Mouse (Mus musculus) lung, adult 10 weeks (tissue): Measurements from ENCODE around the gene Cabin1. TPM values are rescaled to one million over a fixed set of nuclear protein-coding genes. Genes with fewer than 3 reads are reported as not detected.

Experiments
- polyA plus RNA-seq: library from polyadenylated mRNA; stranded (reverse); fragments of 350-450 nt; fragmentation: Illumina TruSeq; extraction: RNeasy Lipid Tissue Mini Kit (QIAGEN cat#74804); gene quantifications from one replicate; pipeline ENCODE4 v1.2.3, GENCODE M21; 2014; ENCODE audit warnings: low read depth, low replicate concordance; ENCODE audit not compliant: insufficient read depth

The Cabin1 gene
- 11.5 TPM for polyA plus RNA-seq

DNA sequence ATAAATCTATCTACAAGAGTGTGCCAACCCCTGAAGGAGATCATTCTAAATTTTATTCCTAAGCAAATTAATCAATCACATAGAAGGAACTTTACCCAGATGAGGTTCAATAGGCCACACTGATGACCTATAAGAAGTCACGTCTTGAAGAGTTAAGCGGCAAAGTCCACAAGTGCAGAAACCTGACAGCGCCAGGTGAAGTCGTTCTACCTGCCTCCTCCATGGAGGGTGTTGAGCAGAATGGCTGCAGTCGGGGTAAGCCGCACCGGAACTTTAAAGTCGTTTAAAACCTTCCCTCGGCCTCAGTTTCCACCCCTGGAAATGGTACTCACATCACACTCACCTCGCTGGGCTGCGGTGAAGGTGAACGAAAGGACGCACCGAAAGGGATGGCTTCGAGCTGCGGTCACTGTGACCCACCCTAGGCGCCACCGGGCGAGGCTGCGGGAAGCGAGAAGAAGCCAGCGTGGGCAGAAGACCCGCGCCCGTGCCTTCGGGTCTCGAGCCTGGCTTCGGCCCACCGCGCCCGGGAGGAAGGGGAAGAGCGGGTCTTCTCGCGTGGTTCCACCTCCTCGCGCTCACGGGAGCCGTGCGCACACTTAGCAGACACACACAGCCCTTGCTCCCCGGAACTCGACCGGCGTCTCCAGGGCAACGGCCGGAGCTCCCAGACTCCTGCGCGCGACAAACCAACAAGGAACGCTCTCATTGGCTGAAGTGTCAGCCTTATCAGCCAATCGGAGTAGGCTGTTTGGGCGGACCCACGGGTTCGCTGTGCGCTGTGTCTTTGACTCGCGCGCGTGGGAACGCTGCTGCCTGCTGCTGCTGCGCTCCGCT lies at the start of gene Cabin1:
Gene Cabin1, minus strand, starts transcription at position 660 of the 837 bp plus-strand sequence.

DNA sequence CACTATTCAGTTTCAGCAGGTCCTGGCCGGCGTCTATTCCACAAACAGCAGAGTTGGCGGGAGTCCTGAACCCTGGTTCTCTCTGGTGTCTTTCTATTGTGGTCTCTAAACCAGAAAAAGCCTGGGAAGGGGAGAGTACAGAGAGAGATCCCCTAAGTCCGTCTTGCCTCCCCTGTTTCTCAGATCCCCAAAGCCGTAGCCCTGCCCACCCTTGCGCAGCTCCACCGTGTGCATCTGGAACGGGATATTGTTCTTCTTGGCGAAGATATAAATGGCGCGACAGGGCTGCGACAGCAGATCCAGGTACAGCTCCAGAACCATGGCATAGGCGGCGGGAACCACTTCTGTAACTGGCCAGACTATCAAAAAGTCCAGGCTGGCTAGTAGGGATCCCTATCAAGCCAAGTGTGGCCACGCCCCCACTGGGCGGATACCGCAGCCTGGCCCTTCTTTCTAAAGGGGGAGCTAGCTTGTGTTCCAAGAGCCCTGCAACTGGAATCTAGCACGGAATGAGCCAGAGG lies 34.1 kb upstream of the Cabin1 start, which contains the start of gene Gstt1:
Gene Gstt1, minus strand, starts transcription at position 409 of the 521 bp plus-strand sequence.

DNA sequence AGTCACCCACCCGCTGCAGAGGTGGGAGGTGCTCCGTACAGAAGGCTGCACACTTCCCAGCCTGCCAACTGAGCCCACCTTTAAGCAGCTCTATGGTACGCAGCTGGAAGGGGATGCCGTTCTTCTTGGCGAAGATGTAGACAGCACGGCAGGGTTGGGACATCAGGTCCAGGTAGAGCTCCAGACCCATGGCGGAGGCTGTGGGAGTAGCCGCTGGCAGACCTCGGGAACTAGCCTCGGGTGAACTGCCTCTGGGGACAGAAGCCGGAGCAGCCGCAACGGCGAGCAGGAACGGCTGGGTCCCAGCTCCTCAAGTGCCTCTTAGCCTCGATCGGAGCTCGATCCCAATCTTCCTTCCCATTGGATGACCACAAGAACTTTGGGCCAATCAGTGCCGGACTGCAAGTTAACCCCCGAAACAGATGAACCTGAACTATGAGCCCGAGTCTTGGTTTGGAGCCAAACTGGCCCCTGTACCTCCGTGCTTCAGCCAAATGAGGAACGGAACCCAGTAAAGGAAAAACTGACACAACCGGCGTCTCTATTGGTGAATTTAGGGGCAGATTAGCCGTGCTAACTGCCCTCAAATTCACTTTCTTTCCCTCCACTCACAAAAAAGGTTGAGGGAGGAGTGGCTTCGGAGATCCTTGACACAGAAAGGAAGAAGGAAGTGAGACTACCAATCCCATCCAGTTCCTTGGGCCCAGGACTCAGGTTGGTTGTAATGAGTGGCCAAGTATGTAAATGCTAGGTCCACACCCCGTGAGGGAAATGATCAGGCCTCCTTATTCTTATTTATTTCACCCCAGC lies 16.8 kb upstream of the Cabin1 start, which contains the start of the genes Gm20441 and Gstt3:
Gene Gm20441, minus strand, starts transcription at position 186 of the 810 bp plus-strand sequence.
Gene Gstt3, minus strand, starts transcription at position 646 of the 810 bp plus-strand sequence.

DNA sequence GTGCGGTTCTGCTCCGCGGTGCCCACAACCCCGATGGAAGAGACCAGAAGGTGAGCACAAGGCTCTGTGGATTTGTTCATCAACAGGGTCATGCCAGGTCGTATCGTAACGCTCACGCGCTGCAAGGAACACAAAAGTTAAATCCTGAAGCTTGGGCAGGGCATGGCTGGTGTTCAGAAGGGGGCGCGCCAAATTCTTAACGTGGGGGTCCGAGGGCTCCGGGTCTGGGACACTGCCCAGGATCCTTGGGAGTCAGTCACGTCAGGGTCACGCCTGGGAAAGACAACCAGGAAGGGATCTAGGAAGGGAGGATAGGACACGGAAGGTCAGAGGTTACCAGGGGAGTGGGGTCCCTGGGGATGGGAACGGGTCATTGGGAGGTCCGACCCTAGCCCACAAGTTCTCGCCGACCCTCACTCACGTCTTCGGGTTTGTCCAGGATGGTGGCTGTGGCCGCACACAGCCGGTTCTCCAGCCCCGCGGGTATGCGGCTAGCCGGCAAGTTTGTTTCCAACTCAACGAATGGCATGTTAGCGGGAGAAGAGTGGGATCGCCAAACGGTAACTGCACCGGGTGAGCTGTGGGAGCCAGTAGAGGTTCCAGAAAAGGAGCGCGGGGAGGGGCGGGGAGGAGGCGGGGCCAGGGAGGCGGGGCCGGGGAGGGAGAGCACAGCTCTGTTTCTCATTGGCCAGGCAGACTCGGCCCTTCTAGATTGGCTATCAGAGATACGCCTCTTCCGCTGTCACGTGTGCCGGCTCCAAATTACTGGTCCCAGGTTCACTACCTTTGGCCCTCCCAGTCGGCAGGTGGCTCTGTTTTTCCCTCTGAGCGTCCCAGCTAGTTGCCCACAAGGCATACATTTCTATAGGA lies 8.9 kb upstream of the Cabin1 start, which contains the start of gene Ddt:
Gene Ddt, minus strand, starts transcription at position 620 of the 870 bp plus-strand sequence.

DNA sequence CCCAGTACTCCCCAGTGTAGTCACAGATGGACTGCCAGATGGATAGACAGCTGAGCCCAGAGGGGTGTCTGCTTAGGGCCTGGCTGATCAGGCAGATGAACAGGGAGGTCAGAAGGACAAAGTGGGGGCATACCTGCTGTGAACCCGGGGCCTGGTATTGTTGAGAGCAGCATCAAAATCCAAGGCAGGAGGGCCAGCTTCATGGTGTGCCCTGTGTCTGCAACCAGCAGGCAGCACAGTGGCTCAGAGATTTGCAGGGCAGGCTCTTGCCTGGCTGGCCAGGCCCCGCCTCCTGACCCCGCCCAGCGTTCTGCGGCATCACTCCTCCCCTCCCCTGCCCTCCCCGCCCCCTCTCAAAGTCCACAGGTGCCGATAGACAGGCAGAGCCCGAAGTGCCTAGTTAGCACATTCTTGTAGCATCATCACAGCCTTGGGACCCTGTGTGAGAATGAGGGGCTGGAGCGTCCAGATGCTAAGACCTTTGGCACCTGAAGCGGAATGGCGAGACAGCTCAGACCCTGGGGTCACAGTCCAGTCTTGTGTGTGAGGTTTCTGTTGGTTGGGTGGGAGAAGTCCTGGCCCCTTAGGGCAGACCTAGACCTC lies 120.3 kb downstream of the Cabin1 start, which contains the start of gene Susd2:
Gene Susd2, minus strand, starts transcription at position 268 of the 603 bp plus-strand sequence.

Other genes with a start within 250 kb of the Cabin1 start
- 68.0 TPM for gene Snrpd3, start 246.8 kb downstream of the Cabin1 start, polyA plus RNA-seq
- gene Gucd1, start 246.4 kb downstream of the Cabin1 start, polyA plus RNA-seq, result 14.2 TPM
- 0.25 TPM for gene Lrrc75b, start 204.0 kb downstream of the Cabin1 start, polyA plus RNA-seq
- 1.7 TPM for gene Ggt1, start 202.7 kb downstream of the Cabin1 start, polyA plus RNA-seq
- gene Ggt5, start 175.0 kb downstream of the Cabin1 start, polyA plus RNA-seq, result 5.4 TPM
- gene Susd2, start 120.3 kb downstream of the Cabin1 start, polyA plus RNA-seq, result 4.7 TPM
- 109 TPM for gene Ddt, start 9.1 kb upstream of the Cabin1 start, polyA plus RNA-seq
- not detected for gene Gm20441, start 16.6 kb upstream of the Cabin1 start, polyA plus RNA-seq
- gene Gstt3, start 17.1 kb upstream of the Cabin1 start, polyA plus RNA-seq, result 31.9 TPM
- gene Gstt1, start 34.2 kb upstream of the Cabin1 start, polyA plus RNA-seq, result 119 TPM
- gene Gstt4, start 58.2 kb upstream of the Cabin1 start, polyA plus RNA-seq, result not detected
- 32.5 TPM for gene Gstt2, start 73.1 kb upstream of the Cabin1 start, polyA plus RNA-seq
- 126 TPM for gene Mif, start 95.9 kb upstream of the Cabin1 start, polyA plus RNA-seq
- gene Derl3, start 129.1 kb upstream of the Cabin1 start, polyA plus RNA-seq, result 3.0 TPM
- 48.8 TPM for gene Smarcb1, start 157.3 kb upstream of the Cabin1 start, polyA plus RNA-seq
- 224 TPM for gene Chchd10, start 168.8 kb upstream of the Cabin1 start, polyA plus RNA-seq
- gene Mmp11, start 172.2 kb upstream of the Cabin1 start, polyA plus RNA-seq, result 22.1 TPM
- 13.9 TPM for gene Gm867, start 176.3 kb upstream of the Cabin1 start, polyA plus RNA-seq
- 44.9 TPM for gene Vpreb3, start 178.7 kb upstream of the Cabin1 start, polyA plus RNA-seq
- not detected for gene Gm5134, start 190.2 kb upstream of the Cabin1 start, polyA plus RNA-seq